Mouse (Mus musculus): ENCODE data around the gene Snap47.
"Not testable (repeated sequence)": the region's sequence is repeated elsewhere in the genome, so short reads cannot be mapped to it uniquely, and the experiment has no call there.

Gene Snap47

DNA sequence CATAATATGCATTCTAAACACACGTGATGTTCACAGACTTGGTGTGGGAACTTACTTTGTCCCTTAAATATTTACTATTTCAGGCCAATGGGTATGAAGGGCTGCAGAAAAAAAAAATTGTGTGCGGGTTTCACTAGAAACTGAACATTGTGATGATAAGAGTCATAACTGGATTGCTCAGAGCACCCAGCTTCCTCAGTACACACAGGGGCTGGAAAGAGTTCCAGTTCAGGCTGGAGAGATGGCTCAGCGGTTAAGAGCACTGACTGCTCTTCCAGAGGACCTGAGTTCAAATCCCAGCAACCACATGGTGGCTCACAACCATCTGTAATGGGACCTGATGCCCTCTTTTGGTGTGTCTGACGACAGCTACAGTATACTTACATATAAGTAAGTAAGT is 83.0 kb downstream of the Snap47 start:
- not testable (repeated sequence) for DNase-seq (ENCODE audit: low spot score in 2 of 2)

DNA sequence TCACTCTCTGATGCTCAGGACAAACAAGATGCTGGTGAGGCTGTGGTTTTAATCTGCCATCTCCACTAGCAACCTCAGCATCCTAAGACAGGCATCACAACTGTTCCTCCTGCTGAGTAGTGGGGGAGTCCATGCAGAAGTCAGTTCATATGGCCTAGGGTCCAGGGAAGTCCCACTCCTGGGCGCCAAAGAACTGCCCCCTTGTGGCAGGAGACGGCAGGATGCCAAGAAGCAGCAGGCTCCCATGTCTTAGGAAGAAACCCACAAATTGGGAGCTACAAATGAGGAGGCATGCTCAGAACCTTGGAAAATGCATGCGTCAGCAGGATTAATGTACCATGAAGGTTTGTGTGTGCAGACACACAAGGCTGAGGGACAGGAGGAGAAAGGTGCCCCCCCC is 84.4 kb downstream of the Snap47 start:
- no peak for DNase-seq (ENCODE audit: low spot score in 2 of 2)

DNA sequence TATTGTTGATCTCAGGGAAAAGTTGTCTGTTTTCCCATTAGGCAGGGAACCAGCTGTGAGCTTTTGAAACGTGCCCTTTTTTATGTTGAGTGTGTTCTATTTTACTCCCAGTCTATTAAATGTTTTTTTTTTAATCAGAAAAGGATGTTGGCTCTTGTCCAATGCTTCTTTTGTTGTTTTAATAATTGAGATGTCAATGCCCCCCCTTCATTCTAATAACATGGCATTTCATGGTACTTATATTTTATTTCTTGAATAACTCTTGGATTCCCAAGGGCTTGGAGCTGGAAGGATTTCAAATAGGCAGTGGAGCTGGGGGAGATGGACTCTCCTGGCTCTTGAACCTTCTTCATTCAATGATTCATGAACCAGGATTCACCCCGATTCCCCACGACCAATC is 85.0 kb downstream of the Snap47 start:
- DNase-seq (ENCODE audit: low spot score in 2 of 2), result no peak

DNA sequence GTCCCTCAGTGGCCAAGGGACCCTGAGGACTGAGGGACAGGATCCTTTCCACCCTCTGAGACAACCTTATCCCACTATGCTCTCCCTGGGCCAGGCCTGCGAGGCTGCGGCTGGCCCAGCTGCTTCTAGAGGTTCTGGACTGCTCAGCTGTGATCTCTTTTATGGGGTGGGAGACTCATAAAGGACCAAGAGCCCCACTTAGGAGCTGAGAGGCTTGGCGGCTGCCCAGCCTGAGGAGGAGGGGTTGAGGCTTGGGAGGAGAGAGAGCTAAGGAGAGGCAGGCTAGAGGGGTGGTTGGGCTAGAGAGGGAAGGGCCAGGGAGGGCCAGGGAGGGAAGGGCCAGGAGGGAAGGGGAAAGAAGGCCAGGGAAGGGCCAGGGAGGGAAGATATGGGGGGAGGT is 86.6 kb downstream of the Snap47 start:
- DNase-seq (ENCODE audit: low spot score in 2 of 2), result no peak

DNA sequence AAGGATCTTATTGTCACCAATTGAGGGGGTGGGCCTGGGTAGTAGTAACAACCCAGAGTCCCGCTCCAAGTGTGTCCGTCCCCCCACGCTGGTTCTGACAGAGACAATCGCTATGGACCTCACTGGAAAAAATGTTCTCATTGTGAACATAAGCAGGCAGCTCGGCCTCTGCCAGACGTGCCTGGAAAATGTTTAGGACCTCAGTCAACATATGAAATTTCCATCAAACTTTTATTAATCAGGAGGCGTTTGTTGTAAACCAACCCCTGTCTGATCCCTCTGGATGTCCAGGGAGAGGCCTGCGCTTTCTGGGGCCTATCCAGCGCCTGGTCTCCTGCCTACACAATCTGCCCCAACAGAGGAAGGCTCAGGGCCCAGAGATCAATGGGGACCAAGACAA is 87.0 kb downstream of the Snap47 start:
- DNase-seq (ENCODE audit: low spot score in 2 of 2), result no peak

DNA sequence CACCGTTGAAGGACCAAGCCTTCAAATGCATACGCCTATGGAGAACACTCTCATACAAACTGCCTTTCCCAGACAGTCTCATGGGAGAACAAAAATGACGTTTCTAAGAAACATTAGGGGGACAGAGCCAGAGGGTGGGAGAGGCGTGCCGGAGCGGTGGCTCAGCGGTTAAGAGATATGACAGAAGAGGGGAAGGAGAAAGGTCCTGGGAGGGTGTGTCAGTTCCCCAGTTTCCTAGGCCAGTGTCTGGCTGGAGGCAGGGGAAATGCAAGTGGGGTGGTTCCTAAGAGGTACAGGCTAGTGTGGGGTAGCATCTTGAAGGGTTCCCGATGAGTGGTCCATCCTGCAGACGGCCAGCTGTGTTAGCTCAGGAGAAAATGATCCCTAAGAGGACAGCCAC is 89.7 kb downstream of the Snap47 start:
- DNase-seq (ENCODE audit: low spot score in 2 of 2), result no peak

All from natural killer cell, adult 2 months (primary cell).